Comparison of ENCODE assay signal across 8 mouse cellular contexts in the genomic region with DNA sequence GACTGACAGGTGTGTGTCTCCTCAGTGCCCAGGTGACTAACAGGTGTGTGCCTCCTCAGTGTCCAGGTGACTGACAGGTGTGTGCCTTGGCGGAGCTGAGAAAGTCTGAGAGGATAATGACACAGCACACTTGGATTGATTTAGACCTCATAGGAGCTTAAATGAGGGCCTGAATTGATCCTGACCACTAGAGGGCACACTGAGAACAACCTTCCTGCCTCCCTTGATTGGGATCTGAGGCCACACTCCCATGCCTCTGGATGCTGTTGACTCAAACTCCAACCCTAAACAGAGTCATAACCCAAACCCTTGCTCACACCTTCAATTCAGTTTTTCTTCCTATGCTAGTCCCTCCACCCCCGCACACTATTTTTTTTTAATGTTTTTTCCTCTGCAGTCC. TPM values are rescaled to one million over a fixed set of nuclear protein-coding genes. Genes with fewer than 3 reads are reported as not detected.
DNase-seq lines count a peak whose midpoint lies in the region; ATAC-seq and TF ChIP-seq lines count a peak whose summit lies in the region.
"Had no signal": no experiment of that assay in that cellular context is flagged by ENCODE, and none has a peak within 500 bp of the region (broad histone marks: within the 10 kb centered on the region; RNA-seq: fewer than 3 reads in every experiment).

No protein-coding gene starts in this region.

- no peaks in the 10 kb centered on the region for H3K9me3 ChIP-seq in hindbrain, postnatal 0 days (ENCODE audit: low read length)

- no peak overlapping the region for H3K9ac ChIP-seq in hindbrain, postnatal 0 days (replicated peaks; ENCODE audit: low read length)

- no peak overlapping the region for H3K4me3 ChIP-seq in hindbrain, postnatal 0 days (ENCODE audit: low read length)

- peaks cover 18% of the 10 kb centered on the region for H3K27me3 ChIP-seq in hindbrain, postnatal 0 days (ENCODE audit: insufficient read depth, low read length)

- H3K4me1 ChIP-seq in hindbrain, postnatal 0 days (ENCODE audit: insufficient read depth, low read length) = no peaks in the 10 kb centered on the region

- DNase-seq in layer of hippocampus, postnatal 10 days (ENCODE audit: low spot score in 2 of 2) = peak; percentile 35 to 54
- DNase-seq in layer of hippocampus, adult 9-11 months = no peak
- DNase-seq in ES-CJ7 (ENCODE audit: low read depth, low spot score) = peak; percentile 85
- DNase-seq in adipocyte (ENCODE audit: low spot score) = peak; percentile 80
- peak; percentile 59 for DNase-seq in hindbrain, postnatal 0 days (ENCODE audit: low spot score)
- DNase-seq in T-cell, adult 2 months (ENCODE audit: low spot score) = no peak

- ATAC-seq in hindbrain, postnatal 0 days = no peak
- ATAC-seq in monocyte, adult 5-6 weeks (replicated peaks; ENCODE audit: insufficient number of reproducible peaks, low FRiP score, low TSS enrichment, poor library complexity, severe bottlenecking) = peak; percentile 40; the same call in 1 of the 2 replicates

- WGBS in hindbrain, postnatal 0 days = 31% methylated on average over 2 of the region's 2 CpGs

- no peaks in the 10 kb centered on the region for H3K36me3 ChIP-seq in hindbrain, postnatal 0 days (ENCODE audit: insufficient read depth, low read length)

- TF ChIP-seq CTCF in hindbrain, postnatal 0 days (IDR thresholded peaks at IDR 0.05; ENCODE audit: low read depth) = peak; percentile 75

- H3K4me2 ChIP-seq in hindbrain, postnatal 0 days (ENCODE audit: low read depth, low read length) = no peak overlapping the region

- no peak overlapping the region for H3K27ac ChIP-seq in hindbrain, postnatal 0 days
- H3K27ac ChIP-seq: macrophage had no signal

RNA-seq across cellular contexts. Expression of a gene that starts 4.2 kb away (rescaled TPM):
- total RNA-seq in layer of hippocampus, postnatal 10 days (2021) = not detected
- not detected in 2 replicates for total RNA-seq in hindbrain, postnatal 0 days (2014; rRNA removed)
- polyA plus RNA-seq in hindbrain, postnatal 0 days (2015; fragmentation: Nextera tagmentation; extraction: Ambion mirVana) = 0.46 and 0.55 TPM in 2 replicates
- not detected in 3 replicates for total RNA-seq in monocyte, adult 5-6 weeks (2017)
- polyA plus RNA-seq: macrophage had no signal

RNA-seq across cellular contexts. Expression of a gene that starts 21.8 kb away (rescaled TPM):
- total RNA-seq in layer of hippocampus, postnatal 10 days (2021) = under 1 TPM; 0.85 to 0.87 TPM
- total RNA-seq in hindbrain, postnatal 0 days (2014; rRNA removed) = 0.40 and 0.89 TPM in 2 replicates
- 0.66 and 1.1 TPM in 2 replicates for polyA plus RNA-seq in hindbrain, postnatal 0 days (2015; fragmentation: Nextera tagmentation; extraction: Ambion mirVana)
- 13.7 to 16.6 TPM (median 13.9 TPM) in 3 replicates for total RNA-seq in monocyte, adult 5-6 weeks (2017)

RNA-seq across cellular contexts. Expression of a gene that starts 29.9 kb away (rescaled TPM):
- total RNA-seq in layer of hippocampus, postnatal 10 days (2021) = 10 to 100 TPM in 1 of 2 experiments, 1 to 10 TPM in 1; 7.2 to 10.6 TPM
- total RNA-seq in hindbrain, postnatal 0 days (2014; rRNA removed) = 43.2 and 50.7 TPM in 2 replicates
- 29.0 and 30.7 TPM in 2 replicates for polyA plus RNA-seq in hindbrain, postnatal 0 days (2015; fragmentation: Nextera tagmentation; extraction: Ambion mirVana)
- not detected in 3 replicates for total RNA-seq in monocyte, adult 5-6 weeks (2017)

RNA-seq across cellular contexts. Expression of a gene that starts 50.5 kb away (rescaled TPM):
- 10 to 100 TPM; 22.2 to 22.3 TPM for total RNA-seq in layer of hippocampus, postnatal 10 days (2021)
- total RNA-seq in hindbrain, postnatal 0 days (2014; rRNA removed) = 68.9 and 76.5 TPM in 2 replicates
- 55.6 and 57.5 TPM in 2 replicates for polyA plus RNA-seq in hindbrain, postnatal 0 days (2015; fragmentation: Nextera tagmentation; extraction: Ambion mirVana)
- not detected in 3 replicates for total RNA-seq in monocyte, adult 5-6 weeks (2017)

RNA-seq across cellular contexts. Expression of a gene that starts 51.0 kb away (rescaled TPM):
- total RNA-seq in layer of hippocampus, postnatal 10 days (2021) = 1 to 10 TPM; 5.1 to 5.4 TPM
- 41.5 and 53.7 TPM in 2 replicates for total RNA-seq in hindbrain, postnatal 0 days (2014; rRNA removed)
- polyA plus RNA-seq in hindbrain, postnatal 0 days (2015; fragmentation: Nextera tagmentation; extraction: Ambion mirVana) = 14.6 and 16.1 TPM in 2 replicates
- total RNA-seq in monocyte, adult 5-6 weeks (2017) = not detected in 3 replicates
- polyA plus RNA-seq: macrophage had no signal

Comparison
In these comparisons a context has a peak if more than half of its experiments do, and no peak if none do; other contexts are left out.
1. DNase-seq: peak in layer of hippocampus, postnatal 10 days (2 of 2), ES-CJ7 (single experiment), adipocyte (single experiment) and hindbrain, postnatal 0 days (single experiment); none in layer of hippocampus, adult 9-11 months (single experiment) and T-cell, adult 2 months (single experiment).